Mouse (Mus musculus) heart, adult 2 months (tissue): ENCODE results near the gene Usp22. TPM values are rescaled to one million over a fixed set of nuclear protein-coding genes. Genes with fewer than 3 reads are reported as not detected.
"Not testable (repeated sequence)": the region's sequence is repeated elsewhere in the genome, so short reads cannot be mapped to it uniquely, and the experiment has no call there.

ENCODE experiments used
- DNase-seq, 2 experiments: peaks; one replicate each; pipeline ENCODE4 v3.0.0; 2021
- H3K27ac ChIP-seq: fragments of 200-600 bp; 2 replicates; pipeline ENCODE4 v1.8.1; 2022
- H3K27me3 ChIP-seq: fragments of 200-500 bp; 2 replicates; pipeline ENCODE4 v1.6.1; 2012; ENCODE audit warnings: mild to moderate bottlenecking, low read length, inconsistent platforms, mixed read lengths; ENCODE audit not compliant: control insufficient read depth, insufficient read depth
- H3K36me3 ChIP-seq: fragments of 200-500 bp; 2 replicates; pipeline ENCODE4 v1.6.1; 2012; ENCODE audit warnings: low read length, inconsistent platforms; ENCODE audit not compliant: control insufficient read depth, insufficient read depth
- H3K4me1 ChIP-seq: fragments of 200-500 bp; 2 replicates; pipeline ENCODE4 v1.6.1; 2011; ENCODE audit warnings: low read length; ENCODE audit not compliant: control insufficient read depth, insufficient read depth
- H3K4me3 ChIP-seq: fragments of 200-600 bp; 2 replicates; pipeline ENCODE4 v1.8.1; 2022
- H3K79me2 ChIP-seq: fragments of 200-500 bp; replicated peaks from 2 replicates; pipeline ENCODE4 v1.6.1; 2012; ENCODE audit warnings: mild to moderate bottlenecking, inconsistent platforms, low read length, moderate library complexity, mixed read lengths; ENCODE audit not compliant: control insufficient read depth, insufficient read depth
- H3K9ac ChIP-seq: fragments of 200-500 bp; 2 replicates; pipeline ENCODE4 v1.6.1; 2012; ENCODE audit warnings: low read depth, mild to moderate bottlenecking, control low read depth, inconsistent platforms, low read length, mixed read lengths
- CTCF ChIP-seq: fragments of 200-600 bp; IDR thresholded peaks from 2 replicates; pipeline ENCODE4 v1.8.1; 2022; ENCODE audit warnings: antibody characterized with exemption, mild to moderate bottlenecking, moderate library complexity
- EP300 ChIP-seq: fragments of 200-500 bp; IDR thresholded peaks from 2 replicates; pipeline ENCODE4 v1.6.1; 2011; ENCODE audit warnings: low read depth, low read length, control low read depth; ENCODE audit not compliant: insufficient read depth
- POLR2A ChIP-seq: fragments of 200-500 bp; IDR thresholded peaks from 2 replicates; pipeline ENCODE4 v1.6.1; 2011; ENCODE audit warnings: mild to moderate bottlenecking, low read depth, low read length, control low read depth; ENCODE audit not compliant: insufficient read depth
- WGBS: fragments of 180-500 bp; shearing (Covaris S2); methylation state at CpG from one replicate; pipeline ENCODE4 v1.1.7; 2018; 5-methylcytosine and 5-hydroxymethylcytosine counted together
- intact Hi-C: fragments of 180-260 bp; cut with DNase I; formaldehyde crosslinking; loops from one replicate; pipeline ENCODE4 v1.15.1; 2025
- polyA plus RNA-seq: library from polyadenylated mRNA; depleted of rRNA; stranded (reverse); fragments of >200 nt; gene quantifications from 2 replicates; pipeline ENCODE4 v1.2.3, GENCODE M21; 2012
- total RNA-seq, 2 experiments: library from RNA; stranded (reverse); gene quantifications; 2 replicates each; pipeline ENCODE4 v1.2.3; 2021

The Usp22 gene
- total and polyA plus RNA-seq, 3 experiments = 21.7 to 27.1 (median 22.6) TPM

- Histone ChIP-seq H3K36me3 (no peaks in the 10 kb centered on the region), H3K9ac (no peak overlapping the region), H3K27ac (no peak overlapping the region), H3K4me1 (no peaks in the 10 kb centered on the region; the same call in 1 of the 2 replicates), H3K79me2 (no peaks in the 10 kb centered on the region), H3K27me3 (no peaks in the 10 kb centered on the region), H3K4me3 (no peak overlapping the region)
- TF ChIP-seq EP300 (no peak), POLR2A (no peak), CTCF (no peak)
- DNase-seq = no peak
- intact Hi-C loops = no loop called here
- 80% methylated on average over 3 of the region's 3 CpGs for whole genome bisulfite sequencing
Observed at GRCm38 (mm10) chr11:61180361-61180760, 5.5 kb upstream of the Usp22 start.

- TF ChIP-seq POLR2A = no peak
- TF ChIP-seq CTCF = no peak
- TF ChIP-seq EP300 = no peak
- Histone ChIP-seq H3K27me3 (no peaks in the 10 kb centered on the region), H3K27ac (no peak overlapping the region), H3K9ac (no peak overlapping the region), H3K79me2 (peaks cover 5% of the 10 kb centered on the region), H3K4me1 (peaks cover 2% of the 10 kb centered on the region; the same call in 1 of the 2 replicates), H3K4me3 (no peak overlapping the region), H3K36me3 (no peaks in the 10 kb centered on the region)
- DNase-seq = no peak
- intact Hi-C loops = loop anchor here (5.0 to 10.0 kb wide), 3 partner anchors 231 to 316 kb away; partner anchors contain the start of genes Map2k3 and Mapk7
- WGBS = 80% methylated on average over 1 of the region's 1 CpGs
Observed at GRCm38 (mm10) chr11:61176321-61176720, 1.5 kb upstream of the Usp22 start.

GRCm38 (mm10) chr11:61175778-61176177, 923 bp upstream of the Usp22 start:
- H3K27me3 ChIP-seq = no peaks in the 10 kb centered on the region
- H3K36me3 ChIP-seq = no peaks in the 10 kb centered on the region
- peaks cover 5% of the 10 kb centered on the region for H3K79me2 ChIP-seq
- 76% methylated on average over 5 of the region's 5 CpGs for WGBS
- intact Hi-C loops = loop anchor here (5.0 to 10.0 kb wide), 3 partner anchors 232 to 317 kb away; partner anchors contain the start of genes Map2k3 and Mapk7
- DNase-seq = no peak
- peak overlapping the region; percentile 52 for H3K4me3 ChIP-seq
- H3K9ac ChIP-seq = no peak overlapping the region
- H3K4me1 ChIP-seq = peaks cover 2% of the 10 kb centered on the region; the same call in 1 of the 2 replicates
- TF ChIP-seq POLR2A (no peak), EP300 (no peak), CTCF (no peak)
- H3K27ac ChIP-seq = peak overlapping the region; percentile 72

- Histone ChIP-seq H3K4me3 (peak overlapping the region; percentile 74), H3K79me2 (peaks cover 7% of the 10 kb centered on the region), H3K36me3 (no peaks in the 10 kb centered on the region), H3K4me1 (peaks cover 2% of the 10 kb centered on the region; the same call in 1 of the 2 replicates), H3K27me3 (no peaks in the 10 kb centered on the region), H3K9ac (peak overlapping the region; percentile 92), H3K27ac (peak overlapping the region; percentile 96)
- no peak for DNase-seq
- intact Hi-C loops = loop anchor here (10.0 kb wide), 1 partner anchor 240 kb away; the partner anchor contains the start of gene Map2k3
- no peak for TF ChIP-seq POLR2A
- TF ChIP-seq CTCF = peak; percentile 34
- WGBS = under 1% methylated on average over 27 of the region's 28 CpGs
Observed at GRCm38 (mm10) chr11:61174291-61174820, 499 bp downstream of the Usp22 start.

- H3K36me3 ChIP-seq, H3K79me2 ChIP-seq, H3K27me3 ChIP-seq, H3K4me1 ChIP-seq, H3K27ac ChIP-seq, H3K9ac ChIP-seq: not testable (repeated sequence)
- peak overlapping the region; percentile 74 for H3K4me3 ChIP-seq
- DNase-seq = peak in 1 of 2 experiments; percentile 10
- intact Hi-C loops = loop anchor here (10.0 kb wide), 1 partner anchor 239 kb away; the partner anchor contains the start of gene Map2k3
- 41% methylated on average over 15 of the region's 15 CpGs for WGBS
Observed at GRCm38 (mm10) chr11:61173477-61173876, 1.4 kb downstream of the Usp22 start.

GRCm38 (mm10) chr11:61170184-61170583, 4.7 kb downstream of the Usp22 start:
- intact Hi-C loops = loop anchor here (10.0 kb wide), 1 partner anchor 235 kb away; the partner anchor contains the start of gene Map2k3
- H3K4me3 ChIP-seq = no peak overlapping the region
- no peaks in the 10 kb centered on the region for H3K27me3 ChIP-seq
- no peaks in the 10 kb centered on the region for H3K36me3 ChIP-seq
- 59% methylated on average over 5 of the region's 5 CpGs for WGBS
- peaks cover 4% of the 10 kb centered on the region; the same call in 1 of the 2 replicates for H3K4me1 ChIP-seq
- peaks cover 9% of the 10 kb centered on the region for H3K79me2 ChIP-seq
- H3K27ac ChIP-seq = no peak overlapping the region
- no peak for DNase-seq
- no peak for TF ChIP-seq POLR2A
- H3K9ac ChIP-seq = no peak overlapping the region
